Mouse (Mus musculus) limb, embryonic 14.5 days (tissue): ENCODE results near the gene Rap1a. TPM values are rescaled to one million over a fixed set of nuclear protein-coding genes. Genes with fewer than 3 reads are reported as not detected.

ENCODE experiments used
- ATAC-seq: fragments of 200-750 bp; cut with Nextera tagmentation; 2 replicates; pipeline ENCODE4 v1.8.0; 2017; ENCODE audit warnings: low read depth, moderate number of reproducible peaks, moderate TSS enrichment; ENCODE audit not compliant: low FRiP score
- DNase-seq: peaks from one replicate; pipeline ENCODE4 v3.0.0-alpha.2; 2015; ENCODE audit warnings: low spot score
- H3K27ac ChIP-seq: fragments of 300-500 bp; sonication (generic); replicated peaks from 2 replicates; pipeline ENCODE4 v1.5.1; 2014; ENCODE audit warnings: low read depth, mild to moderate bottlenecking, low read length, moderate library complexity, mixed read lengths
- H3K27me3 ChIP-seq: fragments of 300-500 bp; sonication (generic); 2 replicates; pipeline ENCODE4 v1.6.1; 2014; ENCODE audit warnings: low read length, mixed read lengths; ENCODE audit not compliant: control insufficient read depth, insufficient read depth
- H3K36me3 ChIP-seq: fragments of 300-500 bp; sonication (generic); 2 replicates; pipeline ENCODE4 v1.6.1; 2014; ENCODE audit warnings: mild to moderate bottlenecking, low read length, moderate library complexity, mixed read lengths; ENCODE audit not compliant: control insufficient read depth, insufficient read depth
- H3K4me1 ChIP-seq: fragments of 300-500 bp; sonication (generic); 2 replicates; pipeline ENCODE4 v1.6.1; 2014; ENCODE audit warnings: antibody characterized with exemption, low read length, mixed read lengths; ENCODE audit not compliant: control insufficient read depth, insufficient read depth
- H3K4me2 ChIP-seq: fragments of 300-500 bp; sonication (generic); replicated peaks from 2 replicates; pipeline ENCODE4 v1.6.1; 2014; ENCODE audit warnings: low read depth, mild to moderate bottlenecking, low read length, moderate library complexity; ENCODE audit not compliant: severe bottlenecking
- H3K4me3 ChIP-seq: fragments of 300-500 bp; sonication (generic); replicated peaks from 2 replicates; pipeline ENCODE4 v1.5.1; 2014; ENCODE audit warnings: low read length
- H3K9ac ChIP-seq: fragments of 300-500 bp; sonication (generic); 2 replicates; pipeline ENCODE4 v1.6.1; 2014; ENCODE audit warnings: mild to moderate bottlenecking, low read depth, low read length, moderate library complexity; ENCODE audit not compliant: severe bottlenecking
- H3K9me3 ChIP-seq: fragments of 300-500 bp; sonication (generic); 2 replicates; pipeline ENCODE4 v1.6.1; 2016; ENCODE audit warnings: low read length; ENCODE audit not compliant: control insufficient read depth
- POLR2A ChIP-seq: fragments of 200-500 bp; IDR thresholded peaks from 2 replicates; pipeline ENCODE4 v1.8.0; 2012; ENCODE audit warnings: inconsistent platforms, mild to moderate bottlenecking, moderate library complexity, borderline replicate concordance; ENCODE audit not compliant: insufficient read depth, insufficient read length; ENCODE audit errors: extremely low read depth
- WGBS: fragments of 180-500 bp; shearing (Covaris S2); extraction: QIAGEN DNeasy Blood & Tissue Kit; methylation state at CpG from one replicate; pipeline ENCODE4 v1.1.7; 2014; 5-methylcytosine and 5-hydroxymethylcytosine counted together
- polyA plus RNA-seq, 2 experiments: library from polyadenylated mRNA; depleted of rRNA in 1 of 2; stranded (reverse) in 1 of 2; unstranded in 1 of 2; fragments of >200 nt; fragmentation: Nextera tagmentation in 1 of 2; extraction: Ambion mirVana in 1 of 2; gene quantifications; 2 replicates each; pipeline versions ENCODE4 v1.2.1 to v1.2.3; 2012 to 2014

Gene Rap1a
- polyA plus RNA-seq, 2 experiments, result 45.1 to 77.7 TPM

DNA sequence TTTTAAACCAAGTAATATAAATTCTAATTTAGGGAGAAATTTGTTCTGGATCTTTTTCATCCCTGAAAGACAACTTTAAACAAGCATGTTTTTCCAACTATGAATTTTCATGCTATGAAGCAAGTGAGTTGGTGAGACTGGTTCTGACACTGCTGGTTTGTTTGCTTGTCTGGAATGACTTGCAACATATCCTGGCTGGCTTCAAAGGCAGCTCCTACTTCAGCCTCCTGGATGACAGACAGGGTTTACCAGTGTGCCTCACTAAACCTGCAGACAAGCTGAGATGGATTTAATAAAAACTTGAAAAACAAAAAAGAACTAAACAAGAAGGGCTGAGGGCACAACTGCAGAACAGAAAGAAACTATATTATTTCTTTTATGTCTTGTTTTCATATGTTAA is 43.0 kb downstream of the Rap1a start:
- TF ChIP-seq POLR2A, result no peak
- H3K36me3 ChIP-seq, result no peaks in the 10 kb centered on the region
- no peak overlapping the region for H3K27ac ChIP-seq
- no peak overlapping the region for H3K4me2 ChIP-seq
- no peak overlapping the region for H3K4me3 ChIP-seq
- ATAC-seq, result no peak
- no peak overlapping the region for H3K9ac ChIP-seq
- no peaks in the 10 kb centered on the region for H3K27me3 ChIP-seq
- H3K4me1 ChIP-seq, result no peaks in the 10 kb centered on the region
- DNase-seq, result no peak
- H3K9me3 ChIP-seq, result no peaks in the 10 kb centered on the region

DNA sequence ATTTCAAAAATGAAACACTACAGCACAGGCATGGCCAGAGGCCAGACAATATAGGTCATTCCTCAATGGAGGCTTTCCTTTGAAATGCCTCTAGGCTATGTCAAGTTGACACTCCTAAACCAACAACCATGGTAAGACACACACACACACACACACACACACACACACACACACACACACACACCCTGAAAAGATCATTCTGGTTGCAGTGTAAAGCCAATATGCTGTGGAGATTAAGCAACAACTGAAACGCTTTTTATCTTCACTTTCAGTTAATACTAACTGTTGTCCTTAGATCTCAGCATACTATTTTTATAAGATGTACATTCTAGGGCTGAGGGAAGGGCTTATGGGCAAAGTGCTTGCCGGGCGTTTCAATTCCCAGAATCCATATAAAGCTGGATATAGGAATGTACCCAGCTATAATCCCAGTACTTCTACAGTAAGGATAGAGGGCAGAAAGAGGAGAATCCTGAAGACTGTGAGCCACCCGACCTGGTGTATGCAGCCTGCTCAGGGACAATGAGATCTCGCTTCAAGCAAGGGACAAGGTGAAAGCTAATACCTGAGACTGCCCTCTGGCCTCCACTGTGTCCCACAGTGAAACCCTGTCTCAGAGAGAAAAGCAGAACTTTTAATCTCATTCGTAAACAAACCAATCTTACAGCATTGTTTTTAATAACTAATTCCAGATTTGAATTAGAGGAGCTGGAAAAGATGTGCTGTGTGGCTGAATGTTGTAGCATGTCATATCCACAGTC is 43.6 kb downstream of the Rap1a start:
- no peak for ATAC-seq
- TF ChIP-seq POLR2A, result no peak
- H3K36me3 ChIP-seq, result no peaks in the 10 kb centered on the region
- no peak overlapping the region for H3K9ac ChIP-seq
- H3K4me1 ChIP-seq, result no peaks in the 10 kb centered on the region
- H3K4me3 ChIP-seq, result no peak overlapping the region
- no peak overlapping the region for H3K4me2 ChIP-seq
- DNase-seq, result no peak
- H3K9me3 ChIP-seq, result no peaks in the 10 kb centered on the region
- 70% methylated on average over 6 of the region's 6 CpGs for WGBS
- no peak overlapping the region for H3K27ac ChIP-seq
- no peaks in the 10 kb centered on the region for H3K27me3 ChIP-seq

DNA sequence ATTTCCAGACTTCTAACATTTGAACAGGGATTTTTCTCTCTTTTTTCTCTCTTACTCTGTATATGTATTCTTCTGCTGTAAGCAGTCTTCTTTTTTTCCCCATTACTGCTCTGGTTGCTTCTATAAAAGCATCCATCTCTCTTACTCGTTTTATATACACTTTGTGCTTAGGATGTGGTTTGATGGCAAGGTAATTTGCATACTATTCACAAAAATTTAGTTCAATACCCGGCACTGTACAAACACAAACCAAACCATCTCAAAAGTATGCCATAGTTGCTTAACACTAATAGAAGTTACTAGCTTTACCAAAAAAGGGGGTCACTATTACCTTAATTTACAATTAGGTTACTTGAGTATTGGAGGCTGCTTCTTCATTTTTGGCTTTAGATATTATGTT is 44.6 kb downstream of the Rap1a start:
- Histone ChIP-seq H3K27ac (no peak overlapping the region), H3K36me3 (no peaks in the 10 kb centered on the region), H3K27me3 (no peaks in the 10 kb centered on the region), H3K9ac (no peak overlapping the region), H3K4me2 (no peak overlapping the region), H3K4me1 (no peaks in the 10 kb centered on the region), H3K4me3 (no peak overlapping the region), H3K9me3 (no peaks in the 10 kb centered on the region)
- no peak for DNase-seq
- WGBS, result 80% methylated on average over 2 of the region's 2 CpGs
- no peak for TF ChIP-seq POLR2A
- no peak for ATAC-seq

GRCm38 (mm10) chr3:105755123-105755522 is 46.0 kb downstream of the Rap1a start:
- DNase-seq, result no peak
- no peaks in the 10 kb centered on the region for H3K9me3 ChIP-seq
- H3K36me3 ChIP-seq, result 0 out of 2 replicates have a peak, but pooled peaks cover under 1% of the 10 kb centered on the region
- no peak for ATAC-seq
- H3K27ac ChIP-seq, result no peak overlapping the region
- TF ChIP-seq POLR2A, result no peak
- no peaks in the 10 kb centered on the region for H3K4me1 ChIP-seq
- no peak overlapping the region for H3K4me3 ChIP-seq
- H3K4me2 ChIP-seq, result no peak overlapping the region
- no peaks in the 10 kb centered on the region for H3K27me3 ChIP-seq
- no peak overlapping the region for H3K9ac ChIP-seq
- WGBS, result 98% methylated on average over 9 of the region's 9 CpGs

- Histone ChIP-seq H3K4me1 (no peaks in the 10 kb centered on the region), H3K27ac (no peak overlapping the region), H3K9ac (no peak overlapping the region), H3K27me3 (no peaks in the 10 kb centered on the region), H3K4me3 (no peak overlapping the region), H3K36me3 (0 out of 2 replicates have a peak, but pooled peaks cover 4% of the 10 kb centered on the region), H3K9me3 (no peaks in the 10 kb centered on the region), H3K4me2 (no peak overlapping the region)
- ATAC-seq (no peak), DNase-seq (no peak)
- TF ChIP-seq POLR2A, result no peak
- WGBS, result 79% methylated on average over 3 of the region's 3 CpGs
These were observed 47.0 kb downstream of the Rap1a start for GRCm38 (mm10) chr3:105754184-105754583.
